Mouse (Mus musculus) megakaryocyte progenitor cell, adult 5-6 weeks (primary cell): ENCODE results near the gene Coro2b. TPM values are rescaled to one million over a fixed set of nuclear protein-coding genes. Genes with fewer than 3 reads are reported as not detected.
A peak's percentile ranks its signal among the peaks of the same experiment; 100 is the strongest.

Experiments used
- ATAC-seq: replicated peaks from 2 replicates; pipeline ENCODE4 v1.8.0; 2016; ENCODE audit warnings: mild to moderate bottlenecking, moderate TSS enrichment, inconsistent platforms; ENCODE audit not compliant: poor library complexity
- total RNA-seq, 2 experiments: library from RNA; stranded (forward) in 1 of 2; stranded (reverse) in 1 of 2; fragments of 157-497, 149-512 nt in 1 of 2; fragments of 200-1000 nt in 1 of 2; gene quantifications; 2 replicates each; pipeline versions ENCODE4 v1.2.3 to v1.2.4; 2015 to 2017

Coro2b gene
- total RNA-seq, 2 experiments from 2014 or later = 0.30 TPM; not detected in 1

DNA sequence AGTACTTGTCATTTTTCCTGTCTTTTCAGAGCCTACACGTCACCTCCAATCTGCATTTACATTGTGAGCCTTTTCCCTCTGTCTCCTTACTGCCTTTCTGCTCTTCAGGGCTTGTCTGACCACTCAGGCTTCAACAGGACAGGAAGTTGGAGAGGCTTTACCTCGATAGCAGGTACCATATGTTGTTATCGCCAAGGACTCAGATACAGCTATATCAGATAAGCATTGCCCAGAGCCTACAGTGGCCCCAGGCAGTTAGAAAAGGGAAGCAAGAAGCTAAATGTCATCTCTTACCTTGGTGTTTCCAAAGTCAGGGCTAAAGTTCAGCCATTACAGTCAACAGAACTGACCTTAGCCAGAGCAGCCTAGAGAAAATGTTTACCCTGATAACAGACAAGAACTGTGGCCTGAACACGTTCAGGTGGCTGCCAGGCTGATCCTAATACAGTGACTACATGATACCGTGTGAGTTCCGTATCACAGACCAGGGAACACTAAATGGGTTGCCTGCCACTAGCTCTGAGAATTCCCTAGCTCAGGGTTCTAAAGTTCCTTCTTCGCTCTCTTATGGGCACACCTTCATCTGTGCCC lies 130.3 kb downstream of the Coro2b start:
- no peak for ATAC-seq

DNA sequence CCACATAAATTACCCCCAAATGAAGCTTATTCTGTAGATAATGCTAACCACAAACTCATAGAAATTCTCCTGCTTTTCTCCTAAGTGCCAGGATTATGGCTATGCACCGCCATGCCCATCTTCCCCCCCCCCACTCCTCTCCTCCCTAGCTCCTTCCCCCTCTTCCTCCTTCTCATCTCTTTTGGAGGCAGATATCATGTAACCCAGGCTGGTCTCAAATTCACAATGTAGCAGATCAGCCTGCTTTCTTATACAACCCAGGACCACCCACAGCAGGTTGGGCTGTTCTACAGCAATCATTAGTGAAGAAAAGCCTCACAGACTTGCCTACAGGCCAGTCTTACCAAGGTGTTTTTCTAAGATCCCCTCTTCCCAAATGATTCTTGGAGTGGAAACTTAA lies 135.3 kb downstream of the Coro2b start:
- no peak for ATAC-seq

DNA sequence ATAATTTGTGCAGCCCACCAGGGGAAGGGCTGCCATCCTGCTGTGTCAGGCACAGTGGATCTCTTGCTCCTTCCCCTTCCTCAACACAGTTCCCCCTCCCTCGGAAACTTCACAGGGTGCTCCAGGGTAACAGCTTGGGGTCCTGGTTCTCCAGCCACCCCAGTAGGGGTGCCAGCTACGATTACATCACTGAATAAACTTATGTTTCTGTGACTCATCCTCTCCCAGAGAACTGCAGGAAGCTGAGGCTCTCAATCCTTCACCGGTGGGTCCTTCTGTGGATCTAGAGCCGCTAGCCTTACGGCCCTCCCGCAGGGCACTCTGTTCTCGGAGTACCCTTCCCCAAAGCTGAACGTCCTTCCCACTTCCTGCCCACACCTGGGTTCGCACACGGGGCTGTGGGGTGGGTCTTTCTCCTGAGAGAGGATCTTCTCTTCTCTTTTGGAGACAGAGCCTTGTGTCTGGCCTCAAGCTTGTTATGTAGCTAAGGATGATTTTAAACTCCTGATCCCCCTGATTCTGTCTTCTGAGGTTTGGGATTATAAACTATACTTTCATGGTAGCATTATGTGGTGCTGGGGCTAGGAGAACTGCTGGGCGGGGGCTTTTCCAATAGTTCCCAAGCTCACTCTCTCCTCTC lies 136.2 kb downstream of the Coro2b start:
- ATAC-seq = no peak

DNA sequence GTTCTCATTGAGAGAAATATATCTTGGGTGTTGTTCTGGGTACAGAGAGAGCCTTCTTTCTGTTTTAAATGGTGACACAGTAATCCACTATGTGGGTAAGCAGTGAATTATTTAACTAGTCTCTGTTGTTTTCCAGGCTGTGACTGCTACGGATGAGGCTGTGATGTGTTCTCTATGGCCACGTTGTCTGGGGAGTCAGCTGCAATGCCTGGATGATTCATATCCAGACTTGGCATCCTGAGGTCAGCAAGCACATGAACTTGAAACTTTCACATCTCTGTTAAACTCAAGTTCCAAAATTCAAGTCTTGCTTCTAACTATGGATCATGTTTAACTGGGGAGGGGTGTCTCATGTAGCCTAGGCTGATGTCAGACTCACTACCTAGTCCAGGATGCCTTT lies 142.7 kb downstream of the Coro2b start:
- ATAC-seq = no peak

DNA sequence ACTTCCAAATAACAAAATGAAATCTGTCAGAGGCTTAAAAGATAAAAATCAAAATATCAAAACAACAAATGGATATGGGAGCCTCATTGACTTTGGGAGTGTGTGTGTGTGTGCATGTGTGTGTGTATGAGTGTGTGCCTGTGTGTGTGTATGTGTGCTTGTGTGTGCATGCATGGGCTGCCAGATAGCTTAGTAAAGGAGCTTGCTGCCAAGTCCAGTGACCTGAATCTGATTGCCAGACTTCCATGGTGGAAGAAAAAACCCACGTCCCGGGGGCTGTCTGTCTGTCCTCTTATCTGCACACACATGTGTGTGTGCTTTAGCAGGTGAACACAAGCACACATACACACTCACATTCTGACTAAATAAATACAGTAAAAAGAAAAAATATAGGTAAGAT lies 143.3 kb downstream of the Coro2b start:
- no peak for ATAC-seq

DNA sequence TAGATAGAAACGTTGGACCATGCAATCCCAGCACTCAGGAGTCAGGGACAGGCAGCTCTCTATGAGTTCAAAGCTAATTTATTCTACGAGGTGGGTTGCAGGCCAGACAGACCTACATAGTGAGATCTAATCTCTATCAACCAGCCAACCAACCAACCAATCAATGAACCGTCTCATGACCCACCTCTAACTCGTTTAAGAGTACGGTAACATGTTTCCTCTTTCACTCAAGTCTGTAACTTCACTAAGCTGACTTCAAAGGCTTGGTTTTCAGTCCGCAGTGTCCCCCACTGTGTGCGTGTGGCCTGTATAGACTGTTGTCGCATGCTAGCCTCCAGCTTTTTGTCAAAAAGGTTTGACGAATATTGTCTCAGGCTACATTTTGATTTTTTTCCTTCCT lies 147.1 kb downstream of the Coro2b start:
- no peak for ATAC-seq

DNA sequence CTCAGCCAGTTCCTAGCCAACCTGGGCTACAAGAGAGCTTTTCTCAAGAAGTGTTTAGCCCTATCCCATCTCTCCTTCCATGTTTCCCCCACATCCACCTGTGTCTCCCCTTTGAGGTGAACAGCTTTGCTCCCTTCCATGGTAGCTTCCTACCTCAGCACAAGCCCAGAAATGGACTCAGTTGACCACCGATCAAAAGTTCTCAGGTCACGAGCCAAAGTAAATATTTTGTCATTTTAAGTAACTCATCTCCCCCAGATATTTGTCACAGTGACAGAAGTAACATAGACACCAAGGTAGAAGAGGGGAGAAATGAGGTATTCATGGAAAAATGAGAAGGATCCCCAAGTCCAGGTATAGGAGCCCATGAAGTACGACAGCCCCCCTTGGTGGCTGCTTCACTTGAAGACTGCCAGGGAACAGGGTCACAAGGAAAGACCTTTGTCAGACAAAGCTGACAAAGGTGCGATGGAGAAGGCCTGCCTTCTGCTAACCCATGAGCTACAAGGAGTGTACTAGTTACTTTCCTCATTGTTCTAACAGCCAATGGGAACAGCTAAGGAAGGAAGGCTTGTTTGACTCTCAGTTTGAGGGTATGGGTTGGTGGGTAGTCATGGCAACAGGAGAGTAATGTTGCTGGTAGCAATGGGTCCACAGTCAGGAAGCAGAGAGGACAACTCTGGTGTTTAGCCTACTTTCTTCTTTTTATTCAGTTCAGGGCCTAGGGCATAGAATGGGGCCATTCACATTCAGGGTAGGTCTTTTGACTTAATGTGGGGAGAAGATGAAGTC lies 150.9 kb downstream of the Coro2b start:
- ATAC-seq = no peak

DNA sequence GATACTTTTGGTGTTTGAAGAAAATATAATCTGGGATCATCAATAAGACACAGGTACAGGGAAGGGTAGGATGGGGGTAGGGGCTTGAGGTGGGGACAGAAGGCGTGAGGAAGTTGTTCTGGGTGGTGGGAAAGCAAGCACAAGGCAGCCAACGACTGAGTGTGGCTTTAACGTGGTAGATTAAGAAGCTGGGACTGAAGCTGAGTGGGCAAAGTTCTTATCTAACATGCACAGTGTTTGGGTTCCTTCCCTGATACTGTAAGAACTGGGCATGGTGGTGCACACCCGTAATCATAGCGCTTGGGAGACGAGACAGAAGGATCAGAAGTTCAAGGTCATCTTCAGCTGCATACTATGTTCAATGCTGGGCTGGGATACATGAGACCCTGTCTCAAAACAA lies 151.8 kb downstream of the Coro2b start:
- ATAC-seq = peak; percentile 95

DNA sequence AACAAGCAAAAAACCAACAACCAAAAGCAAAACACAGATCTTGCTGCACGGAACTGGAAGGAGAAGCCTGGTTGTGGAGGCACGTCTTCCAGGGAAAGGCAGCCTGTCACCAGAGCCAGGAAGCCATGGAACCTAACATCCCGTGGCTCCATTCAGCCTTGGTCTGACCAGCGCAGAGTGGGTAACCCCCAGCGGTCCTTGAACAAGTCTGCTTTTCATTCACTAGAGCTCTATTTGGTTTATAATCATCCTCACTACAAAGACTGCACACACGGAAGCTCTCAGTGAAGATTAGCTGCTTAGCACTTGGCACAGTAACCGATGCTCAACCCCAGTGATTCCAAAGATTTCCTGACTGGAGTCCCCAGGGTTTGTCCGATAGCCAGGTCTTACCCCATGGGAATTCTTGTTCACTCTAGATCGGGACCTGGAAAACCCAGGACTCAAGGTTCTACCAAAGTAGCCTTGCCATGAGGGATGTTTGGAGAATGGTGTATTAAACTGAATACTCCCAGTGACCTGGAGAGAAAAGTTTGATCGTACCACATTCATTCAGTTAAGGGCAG lies 154.2 kb downstream of the Coro2b start:
- no peak for ATAC-seq

DNA sequence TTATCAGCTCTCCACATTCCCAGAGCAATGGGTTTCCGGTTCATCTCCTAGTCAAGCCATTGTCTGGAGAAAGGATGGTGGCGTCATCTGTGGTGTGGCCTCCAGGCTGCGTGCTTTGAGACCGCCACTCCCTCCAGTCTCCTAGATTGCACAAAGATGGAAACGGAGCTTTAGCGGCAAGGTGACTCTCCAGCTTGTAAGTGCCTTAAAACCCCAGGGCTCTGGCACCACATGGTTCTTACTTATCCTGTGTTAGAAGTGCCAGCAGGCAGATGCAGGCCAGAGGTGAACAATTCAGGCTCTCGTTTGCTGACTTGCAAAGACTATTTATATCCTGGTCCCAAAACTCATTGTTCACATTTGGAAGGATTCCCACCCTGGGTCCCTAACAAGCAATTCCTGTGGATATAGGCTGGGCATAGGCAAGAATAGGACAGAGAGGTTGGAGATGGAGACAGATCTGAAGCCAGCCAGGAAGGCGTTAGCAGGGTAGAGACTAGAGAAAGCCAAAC lies 155.4 kb downstream of the Coro2b start:
- no peak for ATAC-seq

DNA sequence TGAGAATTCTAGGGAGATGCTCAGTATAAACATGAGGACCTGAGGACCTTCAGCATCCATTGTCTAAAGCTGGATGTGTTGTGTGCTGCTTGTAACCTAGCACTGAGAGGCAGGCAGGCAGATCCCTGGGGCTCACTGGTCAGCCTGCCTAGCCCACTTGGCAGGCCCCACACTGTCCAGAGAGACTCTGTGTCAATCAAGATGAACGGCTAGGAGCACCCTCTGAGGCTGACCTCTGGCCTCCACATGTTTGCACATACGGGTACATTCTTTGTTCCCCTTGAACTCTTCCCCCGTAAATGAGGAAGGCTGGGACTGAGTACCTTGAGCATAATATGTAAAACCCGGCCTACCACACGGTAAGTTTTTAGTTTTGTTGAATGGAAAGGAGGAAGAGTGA lies 156.5 kb downstream of the Coro2b start:
- ATAC-seq = no peak

DNA sequence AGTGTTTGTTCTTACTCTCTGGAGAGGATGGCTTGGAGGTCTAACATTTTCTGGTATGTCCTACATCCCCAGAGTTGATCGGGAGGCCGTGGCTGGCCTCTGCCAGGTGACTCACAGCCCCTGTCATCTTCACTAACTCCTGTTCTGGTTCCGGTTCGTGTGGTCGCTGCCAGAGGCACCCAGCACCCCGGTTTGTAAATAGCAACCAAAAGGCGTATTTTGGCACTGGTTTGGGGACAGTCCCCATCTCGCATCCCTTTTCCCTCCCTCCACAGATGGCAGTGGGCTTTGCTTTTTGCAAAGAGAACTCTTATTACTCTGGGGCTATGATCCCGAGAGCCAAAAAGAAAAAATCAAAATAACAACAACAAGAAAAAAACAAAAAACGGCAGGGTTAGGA lies 158.9 kb downstream of the Coro2b start:
- ATAC-seq = no peak

DNA sequence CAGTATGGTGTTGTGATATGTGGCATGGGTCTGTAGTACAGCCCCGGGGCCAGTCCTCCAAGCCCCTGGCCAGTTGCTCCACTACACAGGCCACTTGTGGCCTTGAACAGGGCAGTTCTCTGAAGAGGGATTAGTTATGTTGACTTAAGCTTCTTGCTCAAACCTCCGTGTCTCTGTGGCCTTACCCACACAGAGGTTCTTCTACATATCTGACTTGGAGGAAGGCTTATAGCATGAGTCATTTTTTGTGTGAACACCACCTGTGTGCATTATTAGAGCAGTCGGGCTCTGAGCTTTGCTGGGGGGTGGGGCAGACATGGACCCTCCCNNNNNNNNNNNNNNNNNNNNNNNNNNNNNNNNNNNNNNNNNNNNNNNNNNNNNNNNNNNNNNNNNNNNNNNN lies 162.6 kb downstream of the Coro2b start:
- ATAC-seq = no peak

DNA sequence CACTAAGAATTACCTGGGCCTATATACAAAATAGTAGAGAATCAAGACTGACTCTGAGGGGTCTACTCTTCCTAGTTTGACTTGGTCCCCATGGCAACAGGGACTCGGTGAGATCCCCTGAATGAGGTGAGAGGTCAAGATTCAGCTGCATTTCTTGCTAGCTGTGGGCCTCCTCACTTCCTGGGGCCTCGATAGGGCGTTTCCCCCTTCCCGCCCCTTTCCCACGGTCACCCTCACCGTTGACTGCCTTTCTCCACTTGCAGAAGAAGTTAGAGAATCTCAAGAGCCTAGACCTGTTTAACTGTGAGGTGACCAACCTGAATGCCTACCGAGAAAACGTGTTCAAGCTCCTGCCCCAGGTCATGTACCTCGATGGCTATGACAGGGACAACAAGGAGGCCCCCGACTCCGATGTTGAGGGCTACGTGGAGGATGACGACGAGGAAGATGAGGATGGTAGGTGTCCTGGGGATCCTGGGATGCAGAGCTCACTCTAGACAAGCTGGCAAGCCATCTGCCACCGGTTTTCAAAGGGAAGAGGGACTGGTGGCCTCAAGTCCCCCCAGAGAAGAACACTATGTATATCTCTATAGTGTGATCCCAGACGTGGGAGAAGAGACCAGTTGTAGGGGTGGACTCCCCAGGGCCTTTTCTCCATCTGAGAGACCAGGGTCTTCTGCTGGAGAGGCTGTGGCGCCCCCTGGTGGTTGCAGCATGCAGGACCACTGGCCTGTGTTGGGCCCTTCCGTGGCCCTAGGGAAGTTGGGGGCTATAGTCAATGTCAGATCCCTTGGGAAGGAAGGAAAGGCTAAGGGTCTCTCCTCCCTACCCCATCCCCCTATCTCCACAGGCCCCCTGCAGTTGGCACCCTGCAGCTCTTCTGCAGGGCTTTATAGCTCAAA lies 163.4 kb downstream of the Coro2b start:
- ATAC-seq = peak; percentile 58

DNA sequence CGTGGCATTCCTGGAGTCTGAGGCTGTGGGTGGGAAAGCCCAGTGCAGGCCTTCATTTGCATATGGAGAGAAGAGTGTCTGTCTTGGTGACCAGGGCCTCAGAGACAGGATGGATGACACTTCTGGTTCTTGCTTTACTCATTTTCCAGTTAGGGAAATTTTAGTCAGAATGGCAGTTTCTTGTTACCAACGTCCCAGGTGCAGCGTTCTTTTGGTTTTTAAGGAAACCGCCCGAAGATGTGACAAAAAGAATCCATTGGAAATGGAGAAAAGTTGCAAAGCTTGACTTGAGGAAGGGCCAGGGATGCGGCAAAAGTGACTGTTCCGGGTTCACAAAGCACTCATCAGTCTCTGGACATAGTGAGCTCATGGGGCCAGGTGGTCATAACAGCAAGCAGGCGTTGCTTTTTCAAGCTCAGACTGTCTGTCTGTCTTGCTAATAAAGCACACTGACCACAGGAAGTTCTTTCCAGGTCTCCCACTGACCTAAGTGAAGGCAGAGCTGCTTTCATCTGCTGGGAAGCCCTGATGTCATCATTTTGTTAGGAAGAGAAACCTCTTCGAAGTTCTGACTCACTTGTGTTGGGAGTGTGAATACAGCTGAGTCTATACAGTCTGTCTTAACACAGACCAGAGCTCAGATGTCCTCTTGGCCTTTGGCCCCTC lies 164.2 kb downstream of the Coro2b start:
- no peak for ATAC-seq

DNA sequence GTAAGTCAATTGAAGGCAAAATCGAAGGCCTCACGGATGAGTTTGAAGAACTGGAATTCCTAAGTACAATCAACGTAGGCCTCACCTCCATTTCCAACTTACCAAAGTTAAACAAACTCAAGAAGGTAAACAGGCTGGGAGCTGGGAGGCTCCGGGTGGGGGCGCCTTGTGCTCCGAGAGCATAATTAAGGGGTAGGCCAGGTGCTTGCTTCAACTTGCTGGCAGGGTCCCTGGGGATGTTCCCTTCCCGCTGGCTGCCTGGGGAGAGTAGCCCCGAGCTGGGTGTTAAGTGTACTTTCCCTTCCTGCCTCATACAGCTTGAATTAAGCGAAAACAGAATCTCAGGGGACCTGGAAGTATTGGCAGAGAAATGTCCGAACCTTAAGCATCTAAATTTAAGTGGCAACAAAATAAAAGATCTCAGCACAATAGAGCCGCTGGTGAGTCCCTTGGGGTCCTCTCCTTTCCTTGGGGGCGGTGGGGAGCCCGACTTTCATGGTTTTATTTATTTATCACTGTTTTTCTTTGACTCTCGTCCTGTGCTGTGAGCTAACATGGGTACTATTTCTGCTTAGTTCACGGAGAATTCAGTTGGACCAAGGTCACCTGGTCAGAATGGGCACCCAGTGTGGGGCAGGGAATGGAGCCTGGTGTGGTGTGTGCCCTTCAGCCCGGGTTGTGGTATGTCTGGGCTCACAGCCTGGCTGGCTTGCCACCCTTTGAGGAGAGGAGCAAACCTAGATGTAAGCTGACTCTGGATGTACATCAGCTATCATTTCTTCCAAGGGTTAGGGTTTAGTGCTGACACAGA lies 164.9 kb downstream of the Coro2b start:
- ATAC-seq = no peak

DNA sequence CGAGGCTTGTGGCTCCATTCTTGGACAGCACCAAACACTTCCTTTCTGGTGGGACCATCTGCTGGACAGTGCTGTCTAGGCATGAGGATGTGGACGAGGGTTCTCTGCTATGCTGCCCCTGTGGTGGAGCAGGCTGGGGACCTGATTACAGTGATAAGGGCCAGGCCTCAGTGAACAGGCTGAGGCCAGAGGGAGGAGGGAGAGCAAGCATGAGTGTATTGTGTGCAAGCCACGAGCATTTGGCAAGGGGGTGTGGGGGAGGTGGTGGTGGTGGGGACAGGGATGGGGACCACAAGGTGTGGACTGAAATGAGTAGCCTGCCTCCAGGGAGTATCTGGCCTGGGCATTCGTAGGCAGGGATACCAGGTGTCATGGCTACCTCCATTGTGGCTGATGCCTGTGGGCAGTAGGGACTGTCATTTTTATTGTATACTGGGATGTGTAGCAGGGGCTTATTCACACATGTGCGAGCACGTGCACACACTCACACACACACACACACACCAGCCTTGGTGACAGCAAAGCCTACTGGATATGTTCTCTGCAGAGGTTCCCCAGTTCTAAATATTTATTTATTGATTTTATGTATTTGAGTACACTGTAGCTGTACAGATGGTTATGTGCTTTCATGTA lies 166.1 kb downstream of the Coro2b start:
- ATAC-seq = 0 out of 2 replicates have a peak, but pooled peaks have one; percentile 10

DNA sequence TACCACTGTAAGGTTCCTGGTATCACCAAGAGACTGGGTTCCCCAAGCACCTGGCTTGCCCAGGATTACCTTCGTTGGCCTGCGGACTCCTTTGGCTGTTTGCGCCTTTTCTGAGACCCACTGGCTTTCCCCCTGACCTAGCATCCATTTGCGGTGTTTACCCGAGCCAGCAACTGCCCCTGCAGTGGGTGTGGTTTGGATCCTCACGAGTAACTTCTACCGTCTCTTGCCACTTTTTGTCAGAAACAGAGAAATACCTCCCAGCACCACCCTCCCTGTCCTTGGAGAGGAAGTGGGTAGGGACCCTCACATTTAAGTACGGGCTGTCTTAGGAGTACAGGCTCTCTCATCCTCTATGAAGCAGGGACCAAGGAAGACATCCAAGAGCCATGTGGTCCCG lies 166.7 kb downstream of the Coro2b start:
- no peak for ATAC-seq
